Comparison of ENCODE assay signal across 9 mouse cellular contexts in genomic region chr9:64590634-64591041, GRCm38 (mm10).
DNase-seq lines count a peak whose midpoint lies in the region; ATAC-seq lines count a peak whose summit lies in the region.
"Had no signal": no experiment of that assay in that cellular context is flagged by ENCODE, and none has a peak within 500 bp of the region (broad histone marks: within the 10 kb centered on the region; RNA-seq: fewer than 3 reads in every experiment).

No protein-coding gene starts in this region.

- peak overlapping the region; percentile 58 for H3K27ac ChIP-seq in forebrain, embryonic 10.5 days
- H3K27ac ChIP-seq in forebrain, embryonic 13.5 days, result no peak overlapping the region
- H3K27ac ChIP-seq in intestine, embryonic 16.5 days (ENCODE audit: low read length), result no peak overlapping the region
- H3K27ac ChIP-seq: embryonic facial prominence, embryonic 12.5 days had no signal

- no peak overlapping the region for H3K4me2 ChIP-seq in forebrain, embryonic 13.5 days
- no peak overlapping the region for H3K4me2 ChIP-seq in intestine, embryonic 16.5 days (ENCODE audit: low read depth, low read length)
- H3K4me2 ChIP-seq: embryonic facial prominence, embryonic 12.5 days had no signal

- no peak for ATAC-seq in forebrain, embryonic 13.5 days
- ATAC-seq in erythroblast, adult 5-6 weeks (replicated peaks; ENCODE audit: low FRiP score, poor library complexity, severe bottlenecking), result peak; percentile 89
- peak; percentile 57 for ATAC-seq in intestine, embryonic 16.5 days
- ATAC-seq in granulocyte monocyte progenitor cell, adult 5-6 weeks (replicated peaks; ENCODE audit: poor library complexity, severe bottlenecking), result no peak

- DNase-seq in forebrain, embryonic 10.5 days (ENCODE audit: extremely low spot score, low spot score), result no peak
- peak; percentile 89 for DNase-seq in MN1 (ENCODE audit: low spot score)
- peak; percentile 10 for DNase-seq in mesoderm, embryonic 11.5 days (ENCODE audit: low read depth, low spot score)
- no peak for DNase-seq in testis, postnatal 10 days (ENCODE audit: low spot score)

- peaks cover 29% of the 10 kb centered on the region for H3K4me1 ChIP-seq in forebrain, embryonic 10.5 days
- H3K4me1 ChIP-seq in forebrain, embryonic 13.5 days, result peaks cover 24% of the 10 kb centered on the region
- H3K4me1 ChIP-seq in intestine, embryonic 16.5 days (ENCODE audit: control insufficient read depth, insufficient read depth, low read length), result peaks cover 7% of the 10 kb centered on the region; the same call in 1 of the 2 replicates

- no peaks in the 10 kb centered on the region for H3K9me3 ChIP-seq in forebrain, embryonic 10.5 days
- no peaks in the 10 kb centered on the region for H3K9me3 ChIP-seq in forebrain, embryonic 13.5 days (replicated peaks)
- no peaks in the 10 kb centered on the region for H3K9me3 ChIP-seq in intestine, embryonic 16.5 days (ENCODE audit: control insufficient read depth, low read length)
- H3K9me3 ChIP-seq: embryonic facial prominence, embryonic 12.5 days had no signal

- H3K4me3 ChIP-seq in forebrain, embryonic 10.5 days, result no peak overlapping the region
- H3K4me3 ChIP-seq in forebrain, embryonic 13.5 days, result no peak overlapping the region
- H3K4me3 ChIP-seq in intestine, embryonic 16.5 days (ENCODE audit: low read length), result no peak overlapping the region
- H3K4me3 ChIP-seq: embryonic facial prominence, embryonic 12.5 days had no signal

- 66% methylated on average over 5 of the region's 5 CpGs for WGBS in forebrain, embryonic 10.5 days
- WGBS in forebrain, embryonic 13.5 days, result 74% methylated on average over 5 of the region's 5 CpGs
- WGBS in intestine, embryonic 16.5 days, result 40% methylated on average over 5 of the region's 5 CpGs

- H3K36me3 ChIP-seq in forebrain, embryonic 10.5 days (replicated peaks), result no peaks in the 10 kb centered on the region
- H3K36me3 ChIP-seq in forebrain, embryonic 13.5 days (ENCODE audit: poor library complexity, severe bottlenecking), result no peaks in the 10 kb centered on the region
- H3K36me3 ChIP-seq in intestine, embryonic 16.5 days (ENCODE audit: control insufficient read depth, insufficient read depth, low read length), result no peaks in the 10 kb centered on the region
- H3K36me3 ChIP-seq: embryonic facial prominence, embryonic 12.5 days had no signal

- H3K9ac ChIP-seq in forebrain, embryonic 13.5 days, result no peak overlapping the region
- no peak overlapping the region for H3K9ac ChIP-seq in intestine, embryonic 16.5 days (ENCODE audit: low read depth, low read length)
- H3K9ac ChIP-seq: embryonic facial prominence, embryonic 12.5 days had no signal

- H3K27me3 ChIP-seq in forebrain, embryonic 10.5 days (ENCODE audit: poor library complexity, severe bottlenecking), result peaks cover 42% of the 10 kb centered on the region
- H3K27me3 ChIP-seq in forebrain, embryonic 13.5 days, result peaks cover 19% of the 10 kb centered on the region
- no peaks in the 10 kb centered on the region for H3K27me3 ChIP-seq in intestine, embryonic 16.5 days (replicated peaks; ENCODE audit: control insufficient read depth, insufficient read depth, low read length)
- H3K27me3 ChIP-seq: embryonic facial prominence, embryonic 12.5 days had no signal

Comparison
In these comparisons a context has a peak if more than half of its experiments do, and no peak if none do; other contexts are left out.
1. DNase-seq: peak in MN1 (single experiment) and mesoderm, embryonic 11.5 days (single experiment); none in forebrain, embryonic 10.5 days (single experiment) and testis, postnatal 10 days (single experiment).
2. ATAC-seq: peak in erythroblast, adult 5-6 weeks (single experiment) and intestine, embryonic 16.5 days (single experiment); none in forebrain, embryonic 13.5 days (single experiment) and granulocyte monocyte progenitor cell, adult 5-6 weeks (single experiment).